In the genomic region with DNA sequence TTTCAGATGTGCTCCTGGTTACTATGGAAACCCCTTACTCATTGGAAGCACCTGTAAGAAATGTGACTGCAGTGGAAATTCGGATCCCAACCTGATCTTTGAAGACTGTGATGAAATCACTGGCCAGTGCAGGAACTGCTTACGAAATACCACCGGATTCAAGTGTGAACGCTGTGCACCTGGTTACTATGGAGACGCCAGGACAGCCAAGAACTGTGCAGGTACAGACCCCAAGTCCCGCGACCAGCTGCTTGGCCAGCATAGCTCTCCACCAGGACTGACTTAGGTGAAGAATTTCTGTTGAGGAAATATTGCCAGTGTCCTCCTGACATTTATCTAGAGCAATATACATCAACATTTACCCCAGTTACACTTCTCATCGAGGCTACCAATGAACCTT, we compare ENCODE assay signal across 20 mouse cellular contexts.
DNase-seq lines count a peak whose midpoint lies in the region; ATAC-seq lines count a peak whose summit lies in the region.
"Had no signal": no experiment of that assay in that cellular context is flagged by ENCODE, and none has a peak within 500 bp of the region (broad histone marks: within the 10 kb centered on the region; RNA-seq: fewer than 3 reads in every experiment).

No protein-coding gene starts in this region.

- H3K36me3 ChIP-seq in forebrain, embryonic 16.5 days (ENCODE audit: control insufficient read depth, insufficient read depth), result no peaks in the 10 kb centered on the region
- no peaks in the 10 kb centered on the region for H3K36me3 ChIP-seq in forebrain, embryonic 14.5 days (ENCODE audit: control insufficient read depth, insufficient read depth, low read length)
- H3K36me3 ChIP-seq in hindbrain, embryonic 16.5 days (ENCODE audit: control insufficient read depth, insufficient read depth, low read length), result no peaks in the 10 kb centered on the region
- no peaks in the 10 kb centered on the region for H3K36me3 ChIP-seq in hindbrain, embryonic 13.5 days
- H3K36me3 ChIP-seq in midbrain, embryonic 11.5 days (ENCODE audit: control insufficient read depth, insufficient read depth, low read length), result no peaks in the 10 kb centered on the region
- no peaks in the 10 kb centered on the region for H3K36me3 ChIP-seq in midbrain, embryonic 10.5 days
- H3K36me3 ChIP-seq: intestine, embryonic 15.5 days had no signal

- no peak overlapping the region for H3K4me2 ChIP-seq in forebrain, embryonic 16.5 days (ENCODE audit: low read length)
- H3K4me2 ChIP-seq in forebrain, embryonic 14.5 days (ENCODE audit: low read length), result no peak overlapping the region
- no peak overlapping the region for H3K4me2 ChIP-seq in hindbrain, embryonic 16.5 days (ENCODE audit: low read length)
- H3K4me2 ChIP-seq in hindbrain, embryonic 13.5 days, result no peak overlapping the region
- H3K4me2 ChIP-seq in midbrain, embryonic 11.5 days, result no peak overlapping the region
- H3K4me2 ChIP-seq: embryonic facial prominence, embryonic 12.5 days; embryonic facial prominence, embryonic 15.5 days; heart, embryonic 11.5 days; hindbrain, embryonic 14.5 days; intestine, embryonic 15.5 days had no signal

- no peak for DNase-seq in forebrain, embryonic 14.5 days (ENCODE audit: low spot score)
- DNase-seq in midbrain, embryonic 11.5 days (ENCODE audit: low spot score, missing footprints), result peak; percentile 60
- no peak for DNase-seq in midbrain, embryonic 10.5 days (ENCODE audit: low spot score)
- peak; percentile 23 for DNase-seq in R1 (ENCODE audit: low read depth, low spot score)
- DNase-seq in testis, postnatal 10 days (ENCODE audit: low spot score), result no peak
- DNase-seq: adrenal gland, postnatal 10 days; adrenal gland, postnatal 36 days; cerebellum, adult 18-20 months; cerebellum, adult 9-10 months; cerebellum, postnatal 14 days; gastrocnemius, postnatal 25 days; heart, adult 2 months had no signal

- no peak overlapping the region for H3K4me3 ChIP-seq in forebrain, embryonic 16.5 days (replicated peaks; ENCODE audit: low read length)
- H3K4me3 ChIP-seq in forebrain, embryonic 14.5 days (ENCODE audit: low read depth, low read length), result no peak overlapping the region
- H3K4me3 ChIP-seq in hindbrain, embryonic 16.5 days (ENCODE audit: low read length), result no peak overlapping the region
- H3K4me3 ChIP-seq in hindbrain, embryonic 13.5 days, result no peak overlapping the region
- no peak overlapping the region for H3K4me3 ChIP-seq in midbrain, embryonic 11.5 days (ENCODE audit: low read depth, low read length)
- no peak overlapping the region for H3K4me3 ChIP-seq in midbrain, embryonic 10.5 days
- H3K4me3 ChIP-seq: embryonic facial prominence, embryonic 12.5 days; embryonic facial prominence, embryonic 15.5 days; heart, adult 2 months; intestine, embryonic 15.5 days had no signal

- H3K27ac ChIP-seq in forebrain, embryonic 16.5 days (ENCODE audit: low read length), result no peak overlapping the region
- no peak overlapping the region for H3K27ac ChIP-seq in forebrain, embryonic 14.5 days (ENCODE audit: low read depth, low read length)
- H3K27ac ChIP-seq in hindbrain, embryonic 16.5 days (ENCODE audit: low read depth, low read length), result no peak overlapping the region
- no peak overlapping the region for H3K27ac ChIP-seq in hindbrain, embryonic 13.5 days
- H3K27ac ChIP-seq in midbrain, embryonic 11.5 days (ENCODE audit: low read depth, low read length), result no peak overlapping the region
- no peak overlapping the region for H3K27ac ChIP-seq in midbrain, embryonic 10.5 days (replicated peaks)
- H3K27ac ChIP-seq: embryonic facial prominence, embryonic 12.5 days; embryonic facial prominence, embryonic 15.5 days; heart, adult 2 months; hindbrain, embryonic 14.5 days; intestine, embryonic 15.5 days had no signal

- H3K9ac ChIP-seq in forebrain, embryonic 16.5 days (replicated peaks; ENCODE audit: low read depth, low read length), result no peak overlapping the region
- no peak overlapping the region for H3K9ac ChIP-seq in forebrain, embryonic 14.5 days (ENCODE audit: low read length)
- H3K9ac ChIP-seq in hindbrain, embryonic 16.5 days (ENCODE audit: low read depth, low read length), result no peak overlapping the region
- no peak overlapping the region for H3K9ac ChIP-seq in hindbrain, embryonic 13.5 days
- H3K9ac ChIP-seq in midbrain, embryonic 11.5 days (ENCODE audit: low read length), result no peak overlapping the region
- H3K9ac ChIP-seq: embryonic facial prominence, embryonic 12.5 days; embryonic facial prominence, embryonic 15.5 days; hindbrain, embryonic 14.5 days; intestine, embryonic 15.5 days had no signal

- H3K4me1 ChIP-seq in forebrain, embryonic 16.5 days (replicated peaks; ENCODE audit: control insufficient read depth, insufficient read depth, low read length), result no peaks in the 10 kb centered on the region
- 0 out of 2 replicates have a peak, but pooled peaks cover 3% of the 10 kb centered on the region for H3K4me1 ChIP-seq in forebrain, embryonic 14.5 days (ENCODE audit: control insufficient read depth, insufficient read depth, low read length)
- peaks cover 2% of the 10 kb centered on the region; the same call in 1 of the 2 replicates for H3K4me1 ChIP-seq in hindbrain, embryonic 16.5 days (ENCODE audit: control insufficient read depth, insufficient read depth, low read depth, low read length)
- H3K4me1 ChIP-seq in hindbrain, embryonic 13.5 days (replicated peaks), result peaks cover 19% of the 10 kb centered on the region
- peaks cover 7% of the 10 kb centered on the region for H3K4me1 ChIP-seq in midbrain, embryonic 11.5 days (ENCODE audit: control insufficient read depth, insufficient read depth, low read length)
- peaks cover 24% of the 10 kb centered on the region for H3K4me1 ChIP-seq in midbrain, embryonic 10.5 days
- H3K4me1 ChIP-seq: intestine, embryonic 15.5 days had no signal

- 88% methylated on average over 8 of the region's 8 CpGs for WGBS in forebrain, embryonic 16.5 days
- WGBS in forebrain, embryonic 14.5 days, result 86% methylated on average over 8 of the region's 8 CpGs
- 82% methylated on average over 8 of the region's 8 CpGs for WGBS in hindbrain, embryonic 16.5 days
- WGBS in hindbrain, embryonic 13.5 days, result 89% methylated on average over 8 of the region's 8 CpGs
- 90% methylated on average over 8 of the region's 8 CpGs for WGBS in midbrain, embryonic 11.5 days
- WGBS in midbrain, embryonic 10.5 days, result 91% methylated on average over 8 of the region's 8 CpGs

- no peaks in the 10 kb centered on the region for H3K9me3 ChIP-seq in forebrain, embryonic 16.5 days (ENCODE audit: control insufficient read depth, low read length)
- H3K9me3 ChIP-seq in forebrain, embryonic 14.5 days (replicated peaks; ENCODE audit: control insufficient read depth, low read length), result no peaks in the 10 kb centered on the region
- H3K9me3 ChIP-seq in hindbrain, embryonic 16.5 days (ENCODE audit: control insufficient read depth, low read length), result no peaks in the 10 kb centered on the region
- H3K9me3 ChIP-seq in hindbrain, embryonic 13.5 days, result no peaks in the 10 kb centered on the region
- H3K9me3 ChIP-seq in midbrain, embryonic 11.5 days (ENCODE audit: control insufficient read depth, low read length), result no peaks in the 10 kb centered on the region
- no peaks in the 10 kb centered on the region for H3K9me3 ChIP-seq in midbrain, embryonic 10.5 days (replicated peaks)
- H3K9me3 ChIP-seq: embryonic facial prominence, embryonic 12.5 days; embryonic facial prominence, embryonic 15.5 days; intestine, embryonic 15.5 days had no signal

- peak; percentile 36; the same call in 1 of the 2 replicates for ATAC-seq in forebrain, embryonic 16.5 days
- no peak for ATAC-seq in forebrain, embryonic 14.5 days
- peak; percentile 72 for ATAC-seq in hindbrain, embryonic 16.5 days
- ATAC-seq in hindbrain, embryonic 13.5 days (ENCODE audit: low FRiP score), result no peak
- ATAC-seq in midbrain, embryonic 11.5 days (ENCODE audit: low FRiP score), result no peak
- ATAC-seq: intestine, embryonic 15.5 days had no signal

- H3K27me3 ChIP-seq in forebrain, embryonic 16.5 days (replicated peaks; ENCODE audit: control insufficient read depth, insufficient read depth, low read length), result no peaks in the 10 kb centered on the region
- no peaks in the 10 kb centered on the region for H3K27me3 ChIP-seq in forebrain, embryonic 14.5 days (replicated peaks; ENCODE audit: control insufficient read depth, insufficient read depth, low read length)
- no peaks in the 10 kb centered on the region for H3K27me3 ChIP-seq in hindbrain, embryonic 16.5 days (replicated peaks; ENCODE audit: control insufficient read depth, insufficient read depth, low read length)
- H3K27me3 ChIP-seq in hindbrain, embryonic 13.5 days, result no peaks in the 10 kb centered on the region
- H3K27me3 ChIP-seq in midbrain, embryonic 11.5 days (ENCODE audit: control insufficient read depth, insufficient read depth, low read length), result no peaks in the 10 kb centered on the region
- H3K27me3 ChIP-seq in midbrain, embryonic 10.5 days (ENCODE audit: low read depth, poor library complexity, severe bottlenecking), result no peaks in the 10 kb centered on the region
- H3K27me3 ChIP-seq: embryonic facial prominence, embryonic 12.5 days; embryonic facial prominence, embryonic 15.5 days; intestine, embryonic 15.5 days had no signal

Comparison
In these comparisons a context has a peak if more than half of its experiments do, and no peak if none do; other contexts are left out.
1. ATAC-seq: peak in forebrain, embryonic 16.5 days (single experiment) and hindbrain, embryonic 16.5 days (single experiment); none in forebrain, embryonic 14.5 days (single experiment), hindbrain, embryonic 13.5 days (single experiment) and midbrain, embryonic 11.5 days (single experiment).
2. DNase-seq: peak in midbrain, embryonic 11.5 days (single experiment) and R1 (single experiment); none in forebrain, embryonic 14.5 days (single experiment), midbrain, embryonic 10.5 days (single experiment) and testis, postnatal 10 days (single experiment).